Mouse (Mus musculus) neural tube, embryonic 15.5 days (tissue): ENCODE results near the gene Tmem132d. TPM values are rescaled to one million over a fixed set of nuclear protein-coding genes. Genes with fewer than 3 reads are reported as not detected.
"Not testable (repeated sequence)": the region's sequence is repeated elsewhere in the genome, so short reads cannot be mapped to it uniquely, and the experiment has no call there.

Experiments
- ATAC-seq: fragments of 200-750 bp; cut with Nextera tagmentation; 2 replicates; pipeline ENCODE4 v1.8.0; 2017; ENCODE audit warnings: mild to moderate bottlenecking, moderate TSS enrichment, moderate library complexity; ENCODE audit not compliant: low FRiP score
- H3K27ac ChIP-seq: fragments of 300-500 bp; sonication (generic); replicated peaks from 2 replicates; pipeline ENCODE4 v1.5.1; 2015; ENCODE audit warnings: mild to moderate bottlenecking, inconsistent platforms
- H3K27me3 ChIP-seq: fragments of 300-500 bp; sonication (generic); replicated peaks from 2 replicates; pipeline ENCODE4 v1.6.1; 2015; ENCODE audit warnings: inconsistent platforms
- H3K36me3 ChIP-seq: fragments of 300-500 bp; sonication (generic); 2 replicates; pipeline ENCODE4 v1.6.1; 2015; ENCODE audit warnings: inconsistent platforms
- H3K4me1 ChIP-seq: fragments of 300-500 bp; sonication (generic); 2 replicates; pipeline ENCODE4 v1.6.1; 2015; ENCODE audit warnings: inconsistent platforms
- H3K4me2 ChIP-seq: fragments of 300-500 bp; sonication (generic); 2 replicates; pipeline ENCODE4 v1.6.1; 2015; ENCODE audit warnings: inconsistent platforms, mild to moderate bottlenecking, moderate library complexity
- H3K4me3 ChIP-seq: fragments of 300-500 bp; sonication (generic); replicated peaks from 2 replicates; pipeline ENCODE4 v1.5.1; 2015; ENCODE audit warnings: mild to moderate bottlenecking, inconsistent platforms
- H3K9ac ChIP-seq: fragments of 300-500 bp; sonication (generic); replicated peaks from 2 replicates; pipeline ENCODE4 v1.6.1; 2015; ENCODE audit warnings: mild to moderate bottlenecking, inconsistent platforms
- H3K9me3 ChIP-seq: fragments of 300-500 bp; sonication (generic); replicated peaks from 2 replicates; pipeline ENCODE4 v1.6.1; 2016; ENCODE audit warnings: inconsistent platforms
- WGBS: fragments of 180-500 bp; shearing (Covaris S2); methylation state at CpG from one replicate; pipeline ENCODE4 v1.1.7; 2015; ENCODE audit warnings: mixed read lengths; 5-methylcytosine and 5-hydroxymethylcytosine counted together
- polyA plus RNA-seq: library from polyadenylated mRNA; unstranded; fragments of >200 nt; fragmentation: Nextera tagmentation; extraction: Ambion mirVana; gene quantifications from 2 replicates; pipeline ENCODE4 v1.2.1, GENCODE M21; 2015

Gene Tmem132d
- polyA plus RNA-seq, 1 experiment from 2014 or later: 3.1 TPM

- Histone ChIP-seq H3K4me2 (peak overlapping the region; percentile 41), H3K36me3 (no peaks in the 10 kb centered on the region), H3K9me3 (no peaks in the 10 kb centered on the region), H3K4me1 (peaks cover 15% of the 10 kb centered on the region), H3K27me3 (no peaks in the 10 kb centered on the region), H3K4me3 (no peak overlapping the region), H3K27ac (no peak overlapping the region), H3K9ac (no peak overlapping the region)
- 0 out of 2 replicates have a peak, but pooled peaks have one; percentile 41 for ATAC-seq
- WGBS: 21% methylated on average over 20 of the region's 20 CpGs
These were observed 681.5 kb downstream of the Tmem132d start for GRCm38 (mm10) chr5:127751262-127751975.

DNA sequence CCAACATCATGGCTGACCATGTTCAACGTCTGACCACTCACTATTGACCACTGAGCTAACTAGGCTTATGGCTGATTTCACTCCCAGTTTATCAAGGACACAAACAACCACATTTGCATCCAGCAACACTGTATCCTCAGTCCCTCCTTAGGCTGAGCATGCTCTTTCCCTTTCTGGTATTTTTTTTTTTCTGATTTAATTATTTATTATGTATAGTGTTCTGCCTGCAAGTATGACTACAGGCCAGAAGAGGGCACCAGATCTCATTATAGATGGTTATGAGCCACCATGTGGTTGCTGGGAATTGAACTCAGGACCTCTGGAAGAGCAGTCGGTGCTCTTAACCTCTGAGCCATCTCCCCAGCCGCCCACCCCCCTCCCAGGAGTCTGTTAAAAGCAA, 683.3 kb downstream of the Tmem132d start:
- not testable (repeated sequence) for ATAC-seq, H3K9ac ChIP-seq, H3K4me2 ChIP-seq, H3K9me3 ChIP-seq, H3K27ac ChIP-seq, H3K27me3 ChIP-seq, H3K36me3 ChIP-seq, H3K4me3 ChIP-seq
- peaks cover 15% of the 10 kb centered on the region for H3K4me1 ChIP-seq
- WGBS: 90% methylated on average over 3 of the region's 3 CpGs

GRCm38 (mm10) chr5:127741331-127741730, 691.5 kb downstream of the Tmem132d start:
- no peak for ATAC-seq
- Histone ChIP-seq H3K36me3 (no peaks in the 10 kb centered on the region), H3K27me3 (no peaks in the 10 kb centered on the region), H3K4me1 (no peaks in the 10 kb centered on the region), H3K9me3 (no peaks in the 10 kb centered on the region; the same call in 1 of the 2 replicates), H3K27ac (no peak overlapping the region), H3K9ac (no peak overlapping the region), H3K4me2 (no peak overlapping the region), H3K4me3 (no peak overlapping the region)
- WGBS: 65% methylated on average over 16 of the region's 16 CpGs

Other genes with a start within 250 kb of the Tmem132d start
- gene Fzd10, start 167.8 kb upstream of the Tmem132d start, polyA plus RNA-seq: 2.1 and 2.3 TPM in 2 replicates